Mouse (Mus musculus): ENCODE data around the gene Edn1. TPM values are rescaled to one million over a fixed set of nuclear protein-coding genes. Genes with fewer than 3 reads are reported as not detected.

Gene Edn1
- polyA plus RNA-seq (2014; fragmentation: Illumina TruSeq; extraction: RNeasy Lipid Tissue Mini Kit (QIAGEN cat#74804); ENCODE audit: insufficient read depth, low read depth, low replicate concordance) = 16.3 TPM

GRCm38 (mm10) chr13:42301161-42301721 lies at the start of gene Edn1:
Edn1 (plus strand) TSS chr13:42301476.

Other genes with a start within 250 kb of the Edn1 start
- 5.7 TPM for gene Hivep1, start 249.5 kb upstream of the Edn1 start, polyA plus RNA-seq (2014; fragmentation: Illumina TruSeq; extraction: RNeasy Lipid Tissue Mini Kit (QIAGEN cat#74804); ENCODE audit: insufficient read depth, low read depth, low replicate concordance)